Mouse (Mus musculus) kidney, postnatal 25 days (tissue): Measurements from ENCODE around the gene Use1.
"Not testable (repeated sequence)": the region's sequence is repeated elsewhere in the genome, so short reads cannot be mapped to it uniquely, and the experiment has no call there.

Source experiments
- DNase-seq, 2 experiments: peaks; one replicate each; pipeline ENCODE4 v3.0.0; 2021; ENCODE audit warnings: mixed read lengths in 2 of 2

The Use1 gene

DNA sequence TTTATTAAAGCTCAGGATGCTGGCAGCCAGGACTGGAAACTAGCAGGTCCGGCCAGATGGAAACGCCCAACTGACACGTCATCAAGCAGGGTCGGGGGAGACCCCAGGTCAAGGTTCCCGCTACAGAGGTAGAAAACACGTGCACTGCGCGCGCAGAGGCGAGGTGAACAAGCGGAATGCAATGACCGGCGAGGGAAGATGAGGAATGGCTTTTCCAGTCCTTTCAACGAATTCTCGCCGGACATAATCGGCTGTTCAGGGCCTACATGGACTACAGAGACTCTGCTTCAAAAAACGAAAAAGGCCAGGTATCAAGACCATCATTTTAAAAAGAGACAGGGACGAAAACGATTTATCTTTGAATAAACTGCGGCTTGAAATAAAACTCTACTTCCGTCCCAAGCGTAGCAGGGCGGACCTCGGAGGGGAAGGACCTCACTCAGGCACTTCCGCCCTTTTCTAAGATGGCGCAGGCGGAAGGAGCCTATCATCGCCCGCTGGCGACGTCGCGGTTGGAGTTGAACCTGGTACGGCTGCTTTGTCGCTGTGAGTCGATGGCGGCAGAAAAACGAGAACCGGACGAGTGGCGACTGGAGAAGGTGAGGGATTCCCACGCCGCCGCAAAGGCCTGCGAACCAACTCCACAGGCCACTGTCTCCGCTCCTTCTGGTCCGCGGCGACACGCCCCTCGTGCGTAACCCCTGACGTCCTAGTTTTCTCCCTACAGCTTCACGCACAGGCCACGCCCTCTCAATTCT lies at the start of gene Use1:
Gene Use1, plus strand, starts transcription at position 78 of the 758 bp plus-strand sequence.
- DNase-seq, result peak; percentile 96 to 97

DNA sequence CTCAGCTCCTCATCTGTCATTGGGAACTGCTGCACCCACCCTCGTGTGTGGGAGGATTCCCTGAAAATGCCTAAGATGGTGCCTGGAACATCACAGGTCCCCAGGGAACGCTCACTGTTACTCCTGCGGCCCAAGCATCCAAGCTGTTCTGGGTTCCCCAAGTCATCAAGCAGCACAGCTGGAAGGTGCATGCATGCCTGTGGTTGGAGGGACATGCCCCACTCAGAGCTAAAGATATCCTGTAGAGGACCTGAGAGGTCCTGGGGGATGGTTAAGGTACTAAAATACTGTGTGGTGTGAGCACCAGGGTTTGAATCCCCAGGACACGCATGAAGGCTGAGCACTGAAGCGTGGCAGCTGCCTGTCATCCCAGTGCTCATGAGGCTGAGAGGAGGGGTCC lies 48.0 kb upstream of the Use1 start:
- DNase-seq, result not testable (repeated sequence)

DNA sequence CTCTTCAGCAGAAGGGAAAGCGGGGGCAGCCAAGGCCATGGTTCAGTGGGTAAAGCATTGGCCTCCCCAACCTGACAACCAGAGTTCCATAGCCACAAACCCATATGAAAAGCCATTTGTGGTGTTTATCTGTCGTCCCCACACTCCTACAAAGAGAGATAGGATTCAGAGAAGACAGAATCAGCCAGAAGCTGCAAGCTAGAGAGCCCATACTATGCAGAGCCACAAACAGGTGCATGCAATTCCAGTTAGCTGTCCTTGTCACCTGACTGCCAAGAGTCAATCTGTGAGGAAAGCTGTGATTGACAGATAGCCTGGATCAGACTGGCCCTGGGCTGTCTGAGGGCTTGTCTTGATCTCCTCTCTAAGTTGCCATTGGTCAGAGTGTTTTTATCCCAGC lies 46.9 kb upstream of the Use1 start:
- not testable (repeated sequence) for DNase-seq

DNA sequence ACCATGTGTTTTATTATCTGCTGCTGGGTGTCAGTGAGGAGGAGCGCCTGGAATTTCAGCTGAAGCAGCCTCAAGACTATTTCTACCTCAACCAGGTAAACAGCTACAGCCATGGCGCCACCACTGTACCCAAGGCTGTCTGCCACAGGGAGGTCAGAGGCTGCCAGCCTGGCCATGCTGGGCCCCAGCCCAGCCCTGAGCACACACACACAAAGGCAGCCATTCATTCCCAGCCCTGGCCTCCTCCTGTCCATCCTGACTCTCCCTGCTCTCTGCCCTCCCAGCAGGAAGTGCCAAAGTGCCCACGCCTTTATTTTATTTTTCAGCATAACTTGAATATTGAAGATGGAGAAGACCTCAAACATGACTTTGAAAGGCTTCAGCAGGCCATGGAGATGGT lies 43.7 kb upstream of the Use1 start:
- no peak for DNase-seq

DNA sequence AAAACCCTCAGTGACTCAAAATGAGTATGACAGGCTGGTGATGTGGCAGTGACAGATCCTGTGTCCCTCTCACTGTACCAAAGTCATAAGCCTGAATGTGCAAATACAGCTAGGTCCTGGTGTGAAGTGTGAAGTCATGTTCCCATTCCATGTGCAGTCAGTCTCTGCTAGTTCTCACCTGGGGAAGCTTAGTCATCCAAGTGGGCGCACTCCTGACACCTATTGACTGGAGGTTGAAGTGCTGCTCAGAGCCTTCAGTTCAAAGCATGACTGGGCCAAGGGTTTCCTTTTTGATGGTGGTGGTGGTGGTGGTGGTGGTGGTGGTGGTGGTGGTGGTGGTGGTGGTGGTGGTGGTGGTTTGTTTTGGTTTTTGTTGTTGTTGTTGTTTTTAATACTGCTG lies 41.8 kb upstream of the Use1 start:
- peak; percentile 52 to 54 for DNase-seq

DNA sequence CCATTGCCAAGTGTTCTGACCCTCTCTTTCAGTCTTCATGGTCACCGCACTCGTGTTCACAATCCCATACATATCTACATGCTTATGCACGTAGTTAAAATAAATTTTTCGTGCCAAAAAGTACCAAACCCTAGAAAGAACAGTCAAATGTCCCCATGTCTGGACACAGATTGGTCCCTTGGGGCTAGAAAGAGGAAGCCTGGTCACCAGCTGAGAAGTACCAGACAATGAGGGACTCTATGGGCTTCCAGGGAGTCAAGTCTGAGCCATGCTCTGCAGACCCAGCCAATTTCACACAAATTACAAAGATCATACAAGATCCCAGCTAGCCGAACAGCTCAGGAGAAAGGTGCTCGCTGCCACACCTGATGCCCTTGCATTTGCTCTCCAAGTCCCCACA lies 28.8 kb upstream of the Use1 start:
- not testable (repeated sequence) for DNase-seq

DNA sequence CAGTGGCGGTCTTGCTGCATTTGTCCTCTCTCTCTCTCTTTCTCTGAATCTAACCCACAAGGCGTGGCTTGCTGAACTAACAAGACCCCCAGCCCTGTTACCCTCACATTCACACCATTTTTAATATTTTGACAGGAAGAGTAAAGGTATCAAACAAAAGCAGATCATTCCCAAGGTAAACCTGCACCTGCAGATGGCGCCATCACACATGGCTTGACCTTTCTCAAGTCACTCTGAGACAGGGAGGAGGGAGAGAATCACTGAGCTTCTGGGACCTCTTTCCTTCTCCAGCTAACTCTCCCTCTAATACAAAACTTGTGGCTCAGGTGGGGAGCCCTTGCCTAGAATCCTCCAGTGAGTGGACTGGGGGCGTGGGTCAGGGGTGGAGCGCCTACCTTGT lies 26.0 kb upstream of the Use1 start:
- DNase-seq, result peak; percentile 56 to 73

DNA sequence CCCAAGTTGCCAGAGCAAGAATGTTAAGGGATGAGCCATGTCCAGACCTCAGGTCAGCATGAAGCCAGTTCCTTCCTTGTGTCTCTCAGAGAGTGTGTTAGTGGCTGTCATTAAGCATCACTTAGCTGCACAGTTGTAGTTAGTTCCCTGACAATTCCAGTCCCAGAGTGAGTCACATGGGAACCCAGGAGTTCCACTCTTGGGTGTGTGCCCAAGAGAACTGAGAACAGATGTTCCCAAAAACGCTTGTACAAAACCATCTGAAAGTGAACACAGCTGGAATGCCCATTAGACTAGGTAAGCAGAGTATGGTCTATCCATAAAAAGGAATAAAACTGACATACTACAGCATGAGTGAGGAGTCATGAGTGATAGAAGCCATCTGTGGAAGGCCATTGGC lies 20.1 kb upstream of the Use1 start:
- no peak for DNase-seq

DNA sequence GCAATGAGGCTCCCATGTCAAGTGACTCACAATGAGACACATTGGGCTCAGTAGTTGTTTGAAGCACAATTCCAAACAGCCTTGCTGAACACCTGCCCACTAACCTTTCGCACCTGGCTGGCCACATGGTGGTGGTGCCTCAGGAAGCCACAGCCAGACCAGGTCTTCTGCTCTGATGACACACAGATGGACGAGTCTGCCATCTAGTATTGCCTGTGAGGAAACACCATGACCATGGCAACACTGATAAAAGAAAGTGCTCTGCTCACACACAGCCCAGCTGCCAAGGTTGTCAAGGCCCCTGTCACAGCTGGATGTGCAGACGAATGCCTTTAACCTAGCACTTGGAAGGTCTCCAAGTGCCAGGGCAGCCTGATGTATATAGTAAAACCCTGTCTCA lies 15.5 kb upstream of the Use1 start:
- DNase-seq, result no peak

DNA sequence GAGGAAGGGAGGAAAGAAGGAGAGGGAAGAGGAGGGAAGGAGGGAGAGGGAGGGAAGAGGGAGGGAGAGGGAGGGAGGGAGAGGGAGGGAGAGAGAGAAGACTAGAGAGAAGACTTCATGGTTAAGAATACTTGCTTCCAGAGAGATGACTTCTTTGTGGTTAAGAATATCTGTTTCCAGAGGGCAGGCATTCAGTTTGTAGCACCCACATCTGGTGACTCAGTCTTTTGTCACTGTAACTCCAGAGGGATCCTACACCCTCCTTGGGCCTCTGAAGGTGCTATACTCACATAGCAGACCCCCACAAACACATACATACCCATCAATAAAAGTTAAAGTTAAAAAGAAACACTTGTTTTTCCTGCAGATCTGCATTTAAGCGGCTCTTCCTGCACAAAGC lies 15.1 kb upstream of the Use1 start:
- DNase-seq, result no peak

DNA sequence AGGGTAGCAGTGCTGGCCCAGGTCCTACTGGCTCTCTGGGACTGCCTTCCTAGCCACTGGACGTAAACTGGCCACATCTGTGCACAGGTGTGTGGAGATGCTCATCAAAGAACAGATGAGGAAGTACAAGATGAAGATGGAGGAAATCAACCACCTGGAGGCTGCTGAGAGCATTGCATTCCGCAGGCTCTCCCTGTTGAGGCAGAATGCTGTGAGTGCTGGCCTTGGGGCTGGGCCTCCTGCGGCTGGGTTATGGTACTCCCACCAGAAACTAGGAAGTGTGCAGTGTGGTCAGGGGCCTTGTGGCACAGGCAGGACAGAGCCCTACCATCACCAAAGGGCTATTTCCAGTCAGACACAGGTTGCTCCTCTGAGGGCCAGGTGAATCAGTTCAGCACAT lies 8.6 kb upstream of the Use1 start:
- DNase-seq, result no peak

DNA sequence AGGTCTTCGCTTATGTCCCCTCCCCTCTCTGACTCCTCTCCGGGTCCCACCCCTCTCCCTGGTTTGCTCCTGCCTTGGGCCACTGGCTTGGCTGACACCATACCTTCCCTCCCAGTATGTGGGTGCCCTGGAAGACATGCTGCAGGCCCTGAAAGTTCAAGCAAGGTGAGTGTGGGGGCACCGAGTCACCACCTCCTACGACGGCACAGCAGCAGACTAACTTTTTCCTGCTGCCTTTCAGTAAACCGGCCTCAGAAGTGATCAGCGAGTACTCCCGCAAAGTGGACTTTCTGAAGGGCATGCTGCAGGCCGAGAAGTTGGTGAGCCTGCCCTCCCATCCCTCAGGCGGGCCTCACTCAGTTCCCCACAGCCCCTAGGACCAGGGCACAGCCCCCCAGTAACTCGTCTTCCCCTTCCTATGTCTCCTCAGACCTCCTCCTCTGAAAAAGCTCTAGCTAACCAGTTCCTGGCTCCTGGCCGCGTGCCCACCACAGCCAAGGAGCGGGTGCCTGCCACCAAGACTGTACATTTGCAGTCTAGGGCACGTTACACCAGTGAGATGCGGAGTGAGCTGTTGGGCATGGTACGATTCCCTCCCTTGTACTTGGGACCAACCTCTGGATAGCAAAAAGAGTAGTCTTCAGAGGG lies 1.0 kb downstream of the Use1 start:
- peak in 1 of 2 experiments; percentile 53 for DNase-seq

DNA sequence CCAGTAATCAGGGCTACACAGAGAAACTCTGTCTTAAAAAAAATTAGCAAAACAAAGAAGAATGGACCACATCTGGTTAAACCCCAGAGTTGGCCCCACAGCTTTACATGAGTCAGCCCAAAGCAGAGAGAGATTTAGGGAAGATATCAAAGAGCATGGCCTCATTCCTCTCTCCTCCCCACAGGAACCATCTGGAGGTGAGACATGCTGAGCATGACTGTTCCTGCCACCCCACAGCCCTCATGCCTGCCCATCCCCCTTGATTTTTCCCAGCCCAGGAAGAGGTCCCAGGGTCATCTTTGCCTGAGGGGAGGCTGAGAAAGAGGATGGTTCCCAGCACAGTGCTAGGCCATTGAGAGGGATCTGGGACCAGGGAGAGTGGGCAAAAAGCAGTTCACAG lies 1.7 kb downstream of the Use1 start:
- DNase-seq, result peak in 1 of 2 experiments; percentile 35

DNA sequence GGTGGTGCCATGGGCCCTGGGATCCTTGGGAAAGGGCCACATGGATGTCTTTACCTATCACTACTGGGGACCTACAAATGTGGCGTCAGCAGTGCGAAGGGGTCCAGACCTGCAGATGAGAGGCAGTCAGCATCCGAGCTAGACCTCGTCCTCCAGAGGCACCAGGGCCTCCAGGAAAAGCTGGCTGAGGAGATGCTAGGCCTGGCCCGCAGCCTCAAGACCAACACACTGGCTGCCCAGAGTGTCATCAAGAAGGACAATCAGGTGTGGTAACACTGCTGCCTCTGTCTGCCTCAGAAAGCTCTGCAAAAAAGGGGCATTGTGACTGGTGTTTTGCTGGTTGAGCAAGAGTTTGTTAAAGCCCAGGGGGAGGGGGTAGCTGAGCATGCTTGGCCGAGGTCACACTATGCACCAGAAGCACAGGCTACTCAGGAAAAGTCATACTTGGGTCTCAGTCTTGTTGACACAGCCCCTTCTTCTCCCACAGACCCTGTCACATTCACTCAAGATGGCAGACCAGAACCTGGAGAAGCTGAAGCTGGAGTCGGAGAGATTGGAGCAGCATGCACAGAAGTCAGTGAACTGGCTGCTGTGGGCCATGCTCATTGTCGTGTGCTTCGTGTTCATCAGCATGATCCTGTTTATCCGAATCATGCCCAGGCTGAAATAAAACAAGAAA lies 2.5 kb downstream of the Use1 start:
- peak in 1 of 2 experiments; percentile 30 for DNase-seq

DNA sequence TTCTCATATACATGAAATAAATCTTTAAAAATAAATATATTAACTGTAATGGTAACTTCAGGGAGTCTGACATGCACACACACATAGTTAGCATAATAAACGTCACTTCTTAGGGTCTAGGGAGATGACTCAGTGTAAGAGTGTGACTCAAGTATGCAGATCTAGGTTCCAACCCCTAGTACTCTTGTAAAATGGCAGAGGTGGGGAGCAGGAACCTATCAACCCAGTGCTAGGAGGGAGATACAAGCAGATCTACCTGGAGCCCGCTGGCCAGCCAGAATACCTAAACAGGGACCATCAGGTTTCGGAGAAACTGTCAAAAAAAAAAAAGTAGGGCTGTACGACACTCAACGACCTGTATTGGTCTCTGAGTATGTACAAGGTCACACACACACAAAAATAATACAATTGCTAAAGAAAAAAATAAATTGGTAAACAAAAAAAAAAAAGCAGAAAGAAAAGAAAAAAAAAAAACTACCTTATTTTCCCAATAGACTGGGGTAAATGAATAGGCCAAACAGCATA lies 4.1 kb downstream of the Use1 start:
- DNase-seq, result peak in 1 of 2 experiments; percentile 41

DNA sequence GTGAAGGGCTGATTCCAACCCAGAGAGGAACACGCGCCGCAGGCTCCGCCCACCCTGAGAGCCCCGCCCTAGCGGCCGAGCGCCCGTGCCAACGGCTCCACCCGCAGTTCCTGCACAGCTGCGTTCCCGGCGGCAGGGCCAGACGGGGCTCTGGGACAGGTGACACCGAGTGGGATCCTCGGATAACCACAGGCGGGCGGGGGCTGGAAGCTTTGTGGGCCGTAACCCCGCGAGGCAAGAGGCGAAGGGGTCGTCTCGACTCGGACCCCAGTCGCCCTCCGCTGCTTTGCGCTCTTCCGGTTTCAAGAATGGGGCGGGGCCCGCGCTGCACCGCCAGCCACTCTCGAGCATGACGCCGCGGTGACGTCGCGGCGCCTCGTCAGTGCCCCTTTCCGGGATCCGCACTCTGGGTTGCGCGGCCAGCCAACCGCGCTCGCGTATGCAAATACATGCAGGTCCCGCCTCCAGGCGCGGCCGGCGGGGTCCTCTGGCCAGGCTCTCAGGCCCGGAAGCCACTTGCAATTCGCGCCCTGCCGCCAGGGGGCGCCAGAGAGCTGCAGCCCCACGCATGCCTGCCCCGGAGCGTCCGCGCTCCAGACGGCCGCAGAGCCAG lies 4.7 kb downstream of the Use1 start, which contains the start of gene Ocel1:
Gene Ocel1, plus strand, starts transcription at position 63 of the 613 bp plus-strand sequence.
- peak; percentile 97 to 99 for DNase-seq

DNA sequence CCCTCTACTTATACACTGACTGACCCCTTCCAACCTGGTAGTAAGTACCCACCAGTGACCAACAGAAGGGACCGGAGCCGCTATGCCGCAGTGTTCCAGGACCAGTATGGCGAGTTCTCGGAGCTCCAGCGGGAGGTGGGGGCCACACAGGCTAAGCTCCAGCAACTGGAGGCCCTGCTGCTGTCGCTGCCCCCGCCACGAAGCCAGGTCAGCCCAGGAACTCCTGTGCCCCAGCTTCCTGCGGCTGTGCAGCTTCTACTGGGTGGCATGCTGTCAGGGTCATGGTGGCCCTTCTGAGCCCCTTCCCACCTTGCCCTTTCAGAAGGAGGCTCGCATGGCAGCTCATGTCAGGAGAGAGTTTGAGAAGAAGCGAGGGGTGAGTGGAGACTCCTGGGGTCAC lies 5.8 kb downstream of the Use1 start:
- DNase-seq, result peak in 1 of 2 experiments; percentile 57

DNA sequence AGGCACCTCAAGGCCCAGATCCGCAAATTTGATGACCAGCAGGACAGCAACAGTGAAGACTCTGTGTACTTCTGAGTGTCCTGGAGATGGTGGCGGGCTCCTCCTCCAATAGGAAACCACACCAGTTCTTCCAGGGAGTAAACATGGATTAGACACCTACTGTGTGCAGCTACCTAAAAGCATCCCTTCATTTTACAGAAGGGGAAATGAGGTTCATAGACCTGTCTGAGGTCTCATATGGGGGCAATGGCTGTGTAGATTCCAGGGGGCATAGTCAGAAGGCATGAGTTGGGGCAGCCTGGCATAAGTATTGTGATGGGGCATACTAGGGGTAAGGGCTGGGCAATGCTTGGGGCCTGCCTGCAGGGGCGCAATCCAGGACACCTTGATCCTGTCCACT lies 6.4 kb downstream of the Use1 start:
- no peak for DNase-seq

DNA sequence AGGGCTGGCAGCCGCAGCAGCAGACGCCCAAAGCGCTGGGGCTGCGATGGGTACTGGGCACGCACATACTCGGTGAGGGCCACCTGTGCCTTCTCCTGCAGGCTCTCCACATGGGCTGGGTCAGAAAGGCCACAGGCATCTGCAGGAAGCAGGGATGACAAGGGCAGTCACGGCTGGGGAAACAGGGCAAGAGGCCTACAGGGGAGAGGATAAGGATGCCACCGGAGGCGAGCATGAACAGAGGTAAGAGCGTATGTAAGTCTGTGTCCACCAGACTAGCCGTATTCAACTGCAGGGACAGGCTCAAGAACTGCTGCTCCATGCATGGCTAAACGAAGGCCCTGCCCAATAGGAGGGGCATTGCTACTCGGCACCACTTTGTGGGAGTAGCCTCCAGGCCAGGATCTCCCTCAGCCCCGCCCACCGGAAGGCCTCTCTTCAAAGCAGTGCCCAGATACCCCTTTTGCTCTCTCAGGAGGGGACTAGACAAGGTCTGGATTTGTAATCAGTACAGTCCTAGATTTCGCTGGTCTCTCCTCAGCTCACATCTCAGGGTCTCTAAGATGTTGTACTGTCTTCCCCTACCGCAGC lies 8.1 kb downstream of the Use1 start:
- peak; percentile 72 to 82 for DNase-seq

DNA sequence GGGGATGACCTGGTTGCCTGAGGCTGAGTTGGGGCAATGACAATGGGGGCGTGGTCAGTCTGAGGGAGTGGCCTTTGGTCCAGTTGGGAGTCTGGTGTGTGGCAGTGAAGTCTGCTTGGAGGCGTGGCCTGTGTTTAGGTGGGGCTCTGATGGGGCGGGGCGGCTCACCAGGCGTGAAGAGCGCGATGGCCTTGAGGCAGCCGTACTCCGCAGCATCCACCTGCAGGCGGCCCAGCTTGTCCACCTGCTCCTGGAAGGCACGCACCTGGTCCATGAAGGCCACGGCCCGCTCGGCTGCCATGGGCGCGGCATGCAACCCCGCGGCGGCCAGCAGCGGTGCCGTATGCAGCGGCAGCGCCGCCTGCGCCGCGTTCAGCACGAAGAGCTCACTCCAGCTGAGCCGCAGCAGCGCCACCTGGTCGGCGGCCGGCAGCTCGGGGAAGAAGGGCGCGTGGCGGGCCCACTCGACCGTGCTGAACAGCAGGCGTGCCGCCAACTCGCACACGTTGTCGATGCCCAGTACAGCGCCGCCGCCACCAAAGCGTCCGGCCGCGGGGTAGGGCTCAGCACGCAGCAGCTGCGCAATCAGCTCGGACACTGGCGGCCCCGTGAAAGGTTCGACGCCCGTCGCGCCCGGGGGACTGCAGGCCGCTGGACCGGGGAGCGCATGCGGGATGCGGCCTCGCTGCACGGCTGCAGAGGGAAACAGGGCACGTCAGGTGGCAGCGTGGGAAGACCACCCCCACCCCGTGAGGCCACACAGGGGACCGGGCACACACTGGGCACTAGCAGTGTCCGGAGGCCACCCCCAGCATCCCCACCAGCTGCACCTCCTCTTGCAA lies 9.2 kb downstream of the Use1 start:
- DNase-seq, result peak; percentile 92 to 95

DNA sequence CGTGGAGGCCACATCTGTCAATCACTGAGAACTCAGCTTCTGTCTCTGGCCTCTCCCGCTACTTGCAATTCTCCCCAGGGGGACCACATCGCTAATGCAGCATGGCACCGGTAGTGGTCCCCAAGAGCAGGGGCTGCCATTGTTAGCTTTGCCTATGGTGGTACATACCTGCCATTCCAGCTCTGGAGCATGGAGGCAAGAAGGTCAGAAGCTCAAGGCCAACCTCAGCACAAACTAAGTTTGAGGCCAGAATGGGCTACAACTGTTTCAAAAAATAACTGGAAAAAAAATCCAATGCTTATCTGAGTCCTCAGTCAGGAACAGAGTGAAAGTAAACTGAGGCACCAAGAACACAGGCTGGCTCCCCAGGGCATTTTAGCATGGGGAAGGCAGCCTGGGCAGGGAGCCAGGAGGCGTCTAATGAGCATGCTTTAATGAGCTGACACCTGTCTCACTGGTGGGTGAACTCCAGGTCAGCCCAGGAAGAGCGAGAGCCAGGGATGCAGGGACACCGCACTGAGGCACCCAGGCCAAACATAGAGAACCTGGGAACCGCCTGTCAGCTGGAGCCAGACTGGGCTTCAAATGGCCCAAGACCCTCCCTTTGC lies 9.9 kb downstream of the Use1 start:
- peak; percentile 60 to 76 for DNase-seq
